Mouse (Mus musculus): ENCODE data around the gene Abca7.
"Not testable (repeated sequence)": the region's sequence is repeated elsewhere in the genome, so short reads cannot be mapped to it uniquely, and the experiment has no call there.

The Abca7 gene

DNA sequence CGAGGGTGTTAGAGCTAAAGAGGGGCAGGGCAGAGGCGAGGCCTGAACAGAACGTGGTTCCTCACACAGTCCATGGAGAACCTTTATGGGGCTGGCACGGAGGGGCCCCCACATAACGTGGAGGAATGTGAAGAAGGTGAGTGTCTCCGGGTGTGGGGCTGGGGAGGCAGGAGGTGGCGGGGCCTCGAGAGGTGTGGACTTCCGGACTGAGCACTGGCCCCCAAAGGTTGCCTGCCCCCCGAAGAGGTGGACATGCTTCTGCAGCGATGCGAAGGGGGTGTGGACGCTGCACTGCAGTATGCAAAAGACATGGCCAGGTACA lies 25.0 kb downstream of the Abca7 start:
- no peak for DNase-seq (ENCODE audit: low read depth, low spot score)

DNA sequence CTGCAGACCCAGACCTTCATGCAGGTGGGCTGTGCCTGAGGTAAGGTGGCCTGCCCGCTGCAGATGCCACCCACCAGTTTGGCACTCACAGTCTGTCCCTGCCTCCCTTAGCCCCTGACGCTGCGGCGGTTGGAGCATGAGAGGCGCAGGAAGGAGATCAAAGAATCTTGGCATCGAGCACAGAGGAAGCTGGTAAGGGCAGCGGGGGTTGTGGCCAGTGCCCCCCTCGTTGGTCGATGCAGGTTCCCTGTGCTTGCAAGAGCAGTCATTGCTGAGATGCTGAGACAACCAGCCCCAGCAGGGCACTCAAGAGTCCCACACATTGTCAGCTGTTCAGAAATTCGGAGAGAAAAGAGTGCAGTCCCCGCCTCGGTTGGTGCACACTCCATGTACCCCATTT lies 25.9 kb downstream of the Abca7 start:
- no peak for DNase-seq (ENCODE audit: low read depth, low spot score)

DNA sequence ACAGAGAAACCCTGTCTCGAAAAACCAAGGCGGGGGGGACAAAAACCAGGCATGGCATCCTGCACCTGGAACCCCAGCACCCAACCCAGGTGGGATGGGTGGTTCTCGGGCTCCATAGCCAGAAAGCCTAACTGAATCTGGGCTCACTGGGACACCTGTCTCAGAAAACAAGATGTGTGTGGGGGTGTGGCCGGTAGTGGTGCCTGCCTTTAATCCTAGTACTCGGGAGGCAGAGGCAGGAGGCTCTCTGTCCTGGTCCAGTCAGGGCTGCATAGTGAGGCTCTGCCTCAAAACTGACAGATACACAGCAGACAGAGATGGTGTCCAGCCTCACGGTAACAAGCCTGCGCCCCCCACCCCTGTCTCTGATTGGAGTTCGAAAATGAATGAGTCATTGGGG lies 26.5 kb downstream of the Abca7 start:
- DNase-seq (ENCODE audit: low read depth, low spot score) = no peak

GRCm38 (mm10) chr10:80023758-80024157 lies 27.5 kb downstream of the Abca7 start:
- DNase-seq (ENCODE audit: low read depth, low spot score) = no peak

GRCm38 (mm10) chr10:80024229-80025043 lies 28.1 kb downstream of the Abca7 start:
- DNase-seq (ENCODE audit: low read depth, low spot score) = no peak

GRCm38 (mm10) chr10:80025044-80025347 lies 28.7 kb downstream of the Abca7 start:
- no peak for DNase-seq (ENCODE audit: low read depth, low spot score)

GRCm38 (mm10) chr10:80025463-80025862 lies 29.2 kb downstream of the Abca7 start:
- DNase-seq (ENCODE audit: low read depth, low spot score) = no peak

DNA sequence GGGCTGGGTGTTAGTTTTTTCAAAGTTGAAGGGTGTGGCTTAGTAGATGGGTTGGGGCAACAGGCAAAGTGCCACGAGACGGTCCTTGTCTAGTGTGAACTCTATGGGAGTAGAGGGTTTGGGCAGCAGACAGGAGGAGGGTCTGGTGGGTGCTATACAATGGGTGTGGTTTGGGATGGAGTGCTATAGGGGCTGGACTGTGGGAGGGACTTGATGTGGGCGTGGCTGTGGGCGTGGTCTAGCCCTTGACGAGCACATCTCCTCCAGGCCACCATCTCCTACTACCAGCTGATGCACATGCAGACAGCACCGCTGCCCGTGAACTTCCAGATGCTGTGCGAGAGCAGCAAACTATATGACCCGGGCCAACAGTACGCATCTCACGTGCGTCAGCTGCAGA lies 29.6 kb downstream of the Abca7 start:
- DNase-seq (ENCODE audit: low read depth, low spot score) = peak; percentile 88

DNA sequence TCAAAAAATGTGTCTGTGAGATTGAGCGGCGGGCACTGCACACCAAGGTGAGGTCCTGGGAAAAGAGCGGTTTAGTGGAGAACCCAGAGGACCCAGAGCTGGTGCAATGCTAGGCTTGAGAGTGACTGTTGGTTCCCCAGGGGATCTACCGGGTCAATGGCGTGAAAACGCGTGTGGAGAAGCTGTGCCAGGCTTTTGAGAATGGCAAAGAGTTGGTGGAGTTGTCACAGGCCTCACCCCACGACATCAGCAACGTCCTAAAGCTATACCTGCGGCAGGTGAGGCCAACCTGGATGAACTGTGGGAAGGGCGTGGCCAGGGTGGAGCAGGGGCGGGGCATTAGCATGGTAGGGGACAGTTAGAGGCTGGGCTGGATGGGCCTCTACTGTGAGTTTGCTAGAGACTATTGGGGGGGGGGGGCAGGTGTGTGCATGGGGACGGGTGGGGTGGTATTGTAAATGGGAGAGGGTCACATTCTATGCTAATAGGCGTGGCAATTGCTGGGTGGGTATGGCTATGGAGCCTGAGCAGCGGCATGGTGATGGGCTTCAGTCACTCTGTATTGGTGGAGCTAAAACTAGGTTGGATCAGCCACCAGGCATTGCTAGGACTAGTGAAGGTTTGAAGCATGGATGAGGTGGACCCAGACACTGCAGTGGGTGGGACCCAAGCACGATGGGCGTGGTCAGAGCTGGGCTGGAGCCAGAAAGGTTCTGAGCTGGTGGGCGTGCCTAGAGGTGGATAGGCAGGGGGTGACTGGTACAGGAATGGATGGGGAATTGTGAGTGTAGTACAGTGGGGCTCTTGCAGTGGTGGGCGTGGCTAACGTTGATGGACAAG lies 31.6 kb downstream of the Abca7 start:
- peak; percentile 90 for DNase-seq (ENCODE audit: low read depth, low spot score)

GRCm38 (mm10) chr10:80028521-80028846 lies 32.2 kb downstream of the Abca7 start:
- DNase-seq (ENCODE audit: low read depth, low spot score) = no peak

DNA sequence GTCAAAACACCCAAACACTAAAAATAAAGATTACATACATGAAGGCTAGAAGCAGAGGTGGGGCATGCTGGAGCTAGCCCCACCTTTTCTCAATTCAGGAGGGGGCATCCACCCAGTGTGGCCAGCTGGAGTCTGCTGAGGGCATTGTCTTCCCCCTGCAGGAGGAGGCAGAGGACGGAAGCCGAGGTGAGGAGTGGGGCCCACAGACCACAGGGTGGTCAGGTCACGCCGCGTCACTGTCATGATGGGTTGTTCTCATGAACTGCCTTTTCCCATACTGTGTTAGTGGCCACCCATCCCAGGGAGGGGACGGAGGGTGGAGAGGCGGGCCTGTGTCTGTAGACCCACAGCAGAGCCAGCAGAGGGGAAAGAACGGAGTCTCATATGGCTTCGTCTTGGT lies 33.9 kb downstream of the Abca7 start:
- DNase-seq (ENCODE audit: low read depth, low spot score) = no peak

DNA sequence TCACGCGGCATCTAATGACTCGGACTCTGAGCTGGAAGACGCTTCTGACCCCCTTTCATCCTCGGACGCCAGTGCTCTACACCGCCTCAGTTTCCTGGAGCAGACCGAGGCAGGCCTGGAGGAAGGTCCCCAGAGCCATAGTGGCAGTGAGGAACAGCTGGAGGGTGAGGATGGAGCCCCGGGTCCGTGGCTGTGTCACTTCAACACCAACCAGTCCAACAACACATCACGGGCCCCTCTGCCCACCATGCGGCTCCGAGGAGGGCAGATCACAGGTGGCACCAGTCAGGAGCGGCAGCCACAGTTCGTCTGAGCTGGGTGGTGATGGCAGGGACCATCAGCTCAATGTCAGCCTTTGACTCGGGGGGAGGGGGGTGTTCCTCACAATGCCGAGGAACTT lies 34.4 kb downstream of the Abca7 start:
- DNase-seq (ENCODE audit: low read depth, low spot score) = no peak

DNA sequence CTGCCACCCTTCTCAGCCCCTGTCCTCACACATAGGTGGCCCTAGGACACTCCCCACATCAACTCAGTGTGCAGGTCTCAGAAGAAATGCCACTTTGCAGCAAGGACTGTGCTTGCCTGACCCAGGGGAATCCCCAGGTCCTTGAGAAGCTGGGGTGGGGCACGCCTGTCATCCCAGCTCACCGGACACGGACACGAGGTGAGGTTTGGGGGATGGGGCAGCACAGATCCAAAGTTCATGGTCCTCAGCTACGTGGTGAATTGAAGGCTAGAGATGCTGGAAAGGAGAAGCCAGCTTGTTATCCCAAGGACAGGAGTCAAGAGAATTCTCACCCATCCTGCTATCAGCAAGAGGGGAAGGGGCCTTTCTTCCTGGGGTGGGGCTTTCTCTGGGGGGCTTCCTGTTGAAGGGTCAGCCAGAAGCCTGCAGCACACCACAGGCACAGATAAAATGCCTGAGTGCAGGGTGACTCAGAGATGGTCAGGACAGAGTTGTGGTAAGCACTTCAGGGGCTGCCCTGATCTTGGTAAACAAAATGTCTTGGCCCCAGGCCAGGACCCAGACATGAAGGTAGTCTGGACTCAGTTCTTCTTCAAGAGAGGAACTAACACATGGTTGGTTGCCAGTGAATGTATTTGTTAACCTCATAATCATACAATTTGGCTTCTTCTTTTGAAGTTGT lies 36.6 kb downstream of the Abca7 start:
- DNase-seq (ENCODE audit: low read depth, low spot score) = no peak

DNA sequence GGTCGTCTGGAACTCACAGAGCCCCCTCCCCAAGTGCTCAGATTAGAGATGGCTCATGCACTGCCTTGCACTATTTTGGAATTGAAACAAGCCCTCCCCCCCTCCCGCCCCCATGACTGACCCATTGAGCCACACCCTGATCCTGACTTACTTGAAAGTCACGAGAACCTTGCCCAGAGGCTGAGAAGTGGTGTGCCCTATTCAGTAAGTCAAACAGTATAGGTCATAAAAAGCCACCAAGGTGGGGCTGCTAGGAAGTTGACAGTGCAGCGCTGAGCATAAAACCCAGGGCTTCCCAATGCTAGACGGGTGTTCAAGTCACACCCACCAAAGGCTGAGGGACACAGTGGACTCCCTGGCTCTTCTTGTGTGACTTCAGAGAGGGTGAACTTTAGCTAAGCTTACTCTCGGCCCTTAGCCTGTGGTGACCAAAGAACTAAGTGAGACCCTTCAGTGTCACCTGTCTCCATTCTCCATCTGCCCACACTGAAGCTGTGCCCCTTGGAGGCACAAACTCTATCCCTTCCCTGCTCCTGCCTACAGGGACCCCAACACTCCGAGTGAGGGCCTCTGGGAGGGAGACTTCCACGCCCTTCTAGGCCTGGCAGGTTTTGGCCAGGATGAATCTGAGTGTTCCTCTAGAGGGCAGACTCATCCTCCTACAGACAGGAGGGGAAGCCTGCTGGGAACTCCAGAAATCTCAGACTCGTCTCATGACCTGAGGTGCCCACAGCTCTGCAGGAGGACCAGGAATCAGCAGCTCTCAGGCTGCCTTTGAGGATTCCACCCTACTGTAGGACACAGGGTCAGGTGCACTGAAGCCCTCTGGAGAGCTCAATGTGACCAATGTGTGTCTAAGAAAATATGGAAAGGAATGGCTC lies 37.5 kb downstream of the Abca7 start:
- DNase-seq (ENCODE audit: low read depth, low spot score) = peak; percentile 80

GRCm38 (mm10) chr10:80035148-80035547 lies 38.9 kb downstream of the Abca7 start:
- DNase-seq (ENCODE audit: low read depth, low spot score) = no peak

GRCm38 (mm10) chr10:80035686-80036085 lies 39.4 kb downstream of the Abca7 start:
- DNase-seq (ENCODE audit: low read depth, low spot score) = no peak

- no peak for DNase-seq (ENCODE audit: low read depth, low spot score)
Observed at GRCm38 (mm10) chr10:80036832-80037231, 40.5 kb downstream of the Abca7 start.

DNA sequence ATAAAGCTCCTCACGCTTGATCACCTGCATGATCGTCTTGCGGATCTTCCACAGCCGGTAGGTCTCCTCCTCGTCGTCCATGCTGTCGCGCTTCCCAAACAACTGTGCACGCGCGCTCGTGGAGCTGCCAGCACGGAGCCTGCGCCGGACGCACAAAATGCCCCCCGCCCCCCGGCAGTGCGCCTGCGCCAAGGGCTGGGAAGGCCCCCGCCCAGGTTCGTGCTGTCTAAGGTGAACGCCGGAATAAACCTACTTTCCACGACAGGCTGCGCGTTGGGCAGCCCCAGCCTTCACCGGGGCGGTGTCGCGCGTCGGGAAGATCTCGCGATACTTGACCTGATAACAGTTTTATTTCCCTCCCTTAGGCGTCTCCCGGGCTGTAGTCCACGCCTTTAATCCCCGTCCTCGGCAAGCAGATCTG lies 43.3 kb downstream of the Abca7 start, which contains the start of gene Polr2e:
Gene Polr2e, minus strand, starts transcription at position 237 of the 421 bp plus-strand sequence.
- peak; percentile 99 for DNase-seq (ENCODE audit: low read depth, low spot score)

DNA sequence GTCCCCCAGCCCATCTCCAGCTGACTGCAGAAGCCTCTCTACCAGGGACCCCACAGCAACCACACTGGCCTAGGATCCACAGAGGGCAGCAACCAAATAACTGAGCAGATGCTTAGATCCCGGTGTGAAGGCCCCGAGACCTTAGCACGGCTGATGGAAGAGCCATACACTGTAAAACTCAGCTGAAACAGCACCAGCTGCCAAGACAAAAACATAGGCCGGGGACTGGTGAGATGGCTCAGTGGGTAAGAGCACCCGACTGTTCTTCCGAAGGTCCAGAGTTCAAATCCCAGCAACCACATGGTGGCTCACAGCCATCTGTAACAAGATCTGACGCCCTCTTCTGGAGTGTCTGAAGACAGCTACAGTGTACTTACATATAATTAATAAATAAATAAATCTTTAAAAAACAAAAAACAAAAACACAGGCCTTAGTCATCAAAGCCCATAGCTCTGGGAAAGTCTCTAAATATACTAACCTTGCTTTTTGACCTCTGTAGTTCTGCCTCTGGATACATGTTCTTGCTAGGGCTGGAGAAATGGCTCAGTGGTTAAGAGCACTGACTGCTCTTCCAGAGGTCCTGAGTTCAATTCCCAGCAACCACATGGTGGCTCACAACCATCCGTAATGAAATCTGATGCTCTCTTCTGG lies 45.2 kb downstream of the Abca7 start:
- DNase-seq (ENCODE audit: low read depth, low spot score) = not testable (repeated sequence)

GRCm38 (mm10) chr10:80044087-80044486 lies 47.8 kb downstream of the Abca7 start:
- no peak for DNase-seq (ENCODE audit: low read depth, low spot score)

DNA sequence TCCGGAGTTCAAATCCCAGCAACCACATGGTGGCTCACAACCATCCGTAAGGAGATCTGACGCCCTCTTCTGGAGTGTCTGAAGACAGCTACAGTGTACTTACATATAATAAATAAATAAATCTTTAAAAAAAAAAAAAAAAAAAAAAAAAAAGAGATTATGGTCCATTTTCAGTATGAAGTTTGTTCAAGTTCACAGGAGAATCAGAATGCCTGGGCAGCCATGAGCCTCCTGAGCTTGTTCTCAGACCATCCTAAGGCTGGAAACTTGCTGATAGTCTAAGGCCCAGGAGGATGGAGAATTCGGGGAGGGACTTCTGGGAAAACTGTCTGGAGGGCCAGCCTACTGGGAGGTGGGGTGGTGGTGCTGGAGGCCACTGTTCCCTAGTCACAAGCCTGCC lies 49.1 kb downstream of the Abca7 start:
- DNase-seq (ENCODE audit: low read depth, low spot score) = peak; percentile 50
